Mouse (Mus musculus) small intestine, adult 2 months (tissue): ENCODE measurements around the gene Sulf2.

Experiments used
- CTCF ChIP-seq: fragments of 200-500 bp; IDR thresholded peaks from 2 replicates; pipeline ENCODE4 v1.5.1; 2012; ENCODE audit warnings: low read depth, mild to moderate bottlenecking, control low read depth, inconsistent platforms, low read length, moderate library complexity, mixed read lengths; ENCODE audit not compliant: insufficient replicate concordance, insufficient read length; ENCODE audit errors: extremely low read depth
- POLR2A ChIP-seq: fragments of 200-500 bp; IDR thresholded peaks from 2 replicates; pipeline ENCODE4 v1.6.1; 2012; ENCODE audit warnings: low read depth, mild to moderate bottlenecking, control low read depth, inconsistent platforms, low read length, moderate library complexity

GRCm38 (mm10) chr2:166184417-166184816 is 29.0 kb upstream of the Sulf2 start:
- TF ChIP-seq CTCF (peak; percentile 52; the same call in 1 of the 2 replicates), POLR2A (no peak)
